Mouse (Mus musculus) spleen, embryonic (tissue): ENCODE measurements at regions not wholly inside any gene's neighbourhood (a gene's known extent, or its start where the extent isn't known, plus 50 kb on each side); places are given as distances from the start of the nearest gene placed in this dataset.

ENCODE experiments used
- CTCF ChIA-PET: fragments of 350-600 bp; sonication (Branson Sonifier 250); formaldehyde crosslinking; loops from one replicate; lab custom pipeline; 2022; lab: Charles Lee

DNA sequence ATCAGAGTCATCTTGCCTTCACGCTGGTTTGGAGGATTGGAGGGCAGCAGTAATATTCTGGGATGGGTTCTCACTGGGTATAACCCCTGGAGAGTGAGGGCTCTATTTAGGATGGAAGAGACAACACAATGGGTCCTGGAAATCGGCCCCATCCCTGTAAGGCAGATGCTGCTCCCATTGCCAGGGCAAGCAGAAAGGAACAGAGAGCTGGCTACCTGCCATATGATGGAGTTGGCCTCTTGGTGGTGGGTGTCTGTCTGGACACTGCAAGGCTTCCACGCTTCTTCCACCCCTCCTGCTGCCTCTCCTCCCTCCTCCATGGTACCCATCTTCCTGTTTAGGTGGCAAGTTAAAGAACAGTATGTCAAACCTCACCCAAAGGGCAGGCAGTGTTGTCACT lies 308.6 kb downstream of the Glrx3 start:
- CTCF ChIA-PET = no interaction called here

DNA sequence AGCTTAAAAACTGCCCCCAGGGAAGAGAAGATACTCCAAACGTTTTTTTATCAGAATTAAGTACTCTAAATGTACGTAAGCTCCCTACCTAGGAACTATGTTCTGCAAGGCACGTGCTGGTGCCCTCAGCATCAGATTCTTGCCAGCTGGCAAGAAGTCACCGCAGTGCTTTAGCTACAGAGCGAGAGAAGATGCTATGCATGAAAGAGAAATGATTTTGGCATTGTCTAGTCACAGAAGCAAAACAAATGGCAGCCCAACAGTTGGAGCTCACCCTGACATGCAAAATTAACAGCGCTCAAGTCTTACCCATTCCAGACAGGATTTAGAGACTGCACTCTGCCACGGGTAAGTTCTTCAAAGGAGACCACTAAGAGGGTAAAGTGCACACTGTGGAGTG lies 311.5 kb downstream of the Glrx3 start:
- CTCF ChIA-PET = no interaction called here

DNA sequence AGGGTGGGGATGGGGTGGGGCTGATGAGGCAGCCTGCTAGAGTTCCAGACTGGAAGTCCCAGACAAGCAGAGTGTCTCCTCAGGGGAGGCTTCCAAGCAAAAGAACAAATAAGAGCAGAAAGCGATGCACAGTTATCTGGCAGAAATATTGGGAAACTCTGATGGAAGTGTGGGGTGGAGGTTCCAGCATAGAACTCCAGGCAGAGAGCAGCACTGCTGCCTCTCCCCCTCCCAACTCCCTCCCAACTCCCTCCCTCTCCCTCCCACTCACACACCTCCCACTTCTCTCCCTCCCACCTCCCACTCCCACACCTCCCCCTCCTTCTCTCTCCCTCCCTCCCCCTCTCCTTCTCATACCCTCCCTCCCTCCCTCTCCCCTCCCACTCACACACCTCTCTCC lies 313.3 kb downstream of the Glrx3 start:
- CTCF ChIA-PET = no interaction called here

DNA sequence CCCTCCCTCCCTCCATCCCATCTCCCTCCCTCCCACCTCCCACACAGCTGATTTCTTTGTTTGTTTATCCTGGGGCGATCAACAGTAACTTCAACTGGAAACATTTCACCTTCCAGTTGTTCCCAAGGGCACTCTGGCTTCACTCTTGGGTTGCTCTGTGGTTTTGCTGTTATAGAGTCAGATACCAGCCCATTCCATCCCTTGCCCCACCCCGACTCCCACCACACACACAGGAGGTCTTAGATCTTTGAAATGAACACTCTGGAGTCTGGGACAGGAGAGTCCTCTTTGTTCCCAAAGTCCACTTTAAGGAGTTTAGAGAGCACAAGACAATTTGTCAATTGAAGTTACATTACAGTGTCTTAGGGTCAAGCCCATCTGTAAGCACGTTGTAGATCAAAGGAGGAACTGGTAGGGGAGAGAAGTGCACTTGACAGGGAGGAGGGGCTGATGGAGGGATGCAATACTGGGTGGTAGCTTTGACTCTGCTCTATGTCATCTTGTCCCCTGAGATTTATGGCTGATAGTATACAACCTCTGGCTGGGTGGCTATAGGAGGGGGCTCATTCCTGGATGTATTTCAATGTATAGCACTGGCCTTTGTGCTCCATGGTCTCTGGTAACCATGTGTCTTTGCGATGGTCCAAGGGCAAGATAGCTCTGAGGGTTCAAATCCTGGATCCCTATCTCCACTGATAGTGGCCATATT lies 313.9 kb downstream of the Glrx3 start:
- CTCF ChIA-PET = no interaction called here

DNA sequence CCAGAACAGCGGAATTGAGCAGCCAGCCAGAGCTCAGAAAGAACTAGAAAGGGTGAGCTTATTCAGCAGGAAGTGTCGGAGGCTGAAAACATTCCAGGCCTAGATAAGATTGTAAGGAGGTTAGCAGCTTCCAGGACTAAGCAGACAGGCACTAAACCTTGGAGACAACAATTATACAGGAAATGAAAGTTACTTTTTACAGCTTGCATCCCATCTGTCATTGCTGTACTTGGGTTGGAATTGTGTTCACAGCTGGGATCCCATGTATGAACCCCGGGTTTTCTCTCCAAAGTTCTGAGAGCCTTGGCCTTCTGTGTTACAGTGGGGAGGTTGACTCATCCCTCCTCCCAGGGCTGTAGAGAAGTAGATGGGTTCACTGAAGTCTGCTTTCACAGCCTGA lies 328.5 kb downstream of the Glrx3 start:
- CTCF ChIA-PET = no interaction called here

DNA sequence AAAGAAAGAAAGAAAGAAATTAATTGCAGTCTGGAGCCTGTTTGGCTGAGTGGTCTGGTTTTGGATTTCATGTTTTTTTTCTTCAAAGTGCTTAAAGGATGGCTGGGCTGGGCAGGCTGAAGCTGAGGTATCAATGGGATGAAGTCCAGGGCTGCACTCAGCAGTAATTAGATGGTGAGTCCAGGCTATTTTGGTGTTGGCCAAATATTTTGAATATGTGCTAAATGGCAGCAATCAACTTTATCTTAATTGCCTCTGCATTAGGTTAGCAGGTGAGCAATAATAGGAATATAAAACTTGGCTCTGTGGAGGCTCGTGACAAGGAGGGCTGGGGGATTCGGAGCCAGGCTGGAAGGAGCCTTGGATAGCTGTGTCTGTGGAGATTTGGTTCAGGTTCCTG lies 329.3 kb downstream of the Glrx3 start:
- CTCF ChIA-PET = no interaction called here

DNA sequence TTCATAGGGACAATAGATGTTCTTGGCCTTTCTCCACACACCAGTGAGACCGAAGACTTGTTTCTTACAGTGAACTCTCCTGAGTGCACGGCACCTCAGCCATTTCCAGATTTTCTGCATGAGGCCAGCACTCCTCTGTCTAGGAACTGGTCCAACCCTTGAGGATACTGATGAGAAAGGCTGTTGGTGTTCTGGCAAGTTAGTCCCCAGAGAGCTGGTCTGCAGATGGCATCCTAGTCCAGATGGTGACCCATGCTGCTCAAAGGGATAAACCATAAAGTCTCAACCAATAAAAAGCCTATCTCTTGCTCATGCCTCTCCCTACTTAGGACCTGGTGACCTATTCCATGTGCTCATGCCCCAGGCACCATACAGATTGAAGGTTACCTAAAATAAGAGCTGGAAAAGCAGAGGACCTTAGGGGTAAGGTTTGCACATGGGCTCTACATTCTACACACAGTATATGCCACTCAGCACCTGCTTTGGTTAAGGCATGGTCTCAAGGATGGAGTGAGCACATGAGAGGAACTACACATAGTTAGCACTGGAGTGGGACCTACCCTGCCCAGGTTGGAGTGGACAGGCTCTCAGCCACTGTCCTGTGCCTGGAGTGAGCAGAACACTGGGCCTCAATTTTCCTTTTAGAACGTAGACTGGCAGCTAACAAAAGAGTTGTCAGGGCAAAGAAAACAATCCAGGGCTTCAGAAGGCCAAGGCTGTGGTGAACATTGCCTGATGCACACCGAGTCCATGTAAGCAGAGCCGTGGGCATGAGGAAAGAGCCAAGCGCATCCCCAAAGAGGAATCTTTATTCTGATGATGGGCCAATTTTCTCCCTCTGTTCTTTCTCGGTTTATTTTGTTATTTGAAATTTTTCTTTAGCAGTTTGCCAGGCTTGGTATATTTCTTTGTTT lies 335.9 kb downstream of the Glrx3 start:
- CTCF ChIA-PET = no interaction called here

DNA sequence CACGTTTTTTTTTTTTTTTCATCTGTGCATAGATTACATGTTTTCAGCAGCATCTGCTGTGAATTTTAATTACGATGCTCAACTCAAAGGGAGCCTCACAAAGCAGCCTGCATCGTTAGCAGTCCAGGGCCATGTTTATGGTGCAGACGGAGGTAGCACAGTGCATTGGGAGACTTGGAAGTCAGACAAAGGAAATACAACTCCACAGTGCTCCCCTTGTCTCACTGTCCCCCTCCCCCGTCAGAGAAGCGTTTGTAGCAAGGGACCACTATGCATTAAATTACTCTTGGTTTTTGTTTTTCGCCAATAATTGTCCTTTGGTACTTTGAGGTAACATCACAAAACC lies 336.5 kb downstream of the Glrx3 start:
- CTCF ChIA-PET = no interaction called here

DNA sequence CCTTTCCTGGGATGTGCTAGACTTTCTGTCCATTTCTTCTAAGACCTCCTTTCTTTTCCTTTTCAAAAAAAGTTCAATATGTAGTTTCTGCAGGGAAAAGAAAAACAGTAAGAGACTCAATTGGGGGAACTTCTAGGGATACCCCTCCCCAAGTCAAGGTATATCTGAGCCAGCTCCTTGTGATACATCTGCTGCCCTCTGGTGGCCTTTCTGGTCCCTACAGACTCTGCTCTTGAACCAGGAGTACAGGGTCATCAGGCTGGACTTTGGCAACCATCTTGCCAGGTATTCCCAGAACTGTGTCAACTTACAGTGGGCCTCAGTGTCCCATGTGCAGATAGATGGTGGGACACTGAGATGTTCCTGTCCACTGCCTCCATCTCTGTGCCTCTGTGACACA lies 346.5 kb downstream of the Glrx3 start:
- CTCF ChIA-PET = interaction anchor here (1.5 kb wide), 1 partner anchor 306 kb away, joined by 5 read pairs; no protein-coding TSS in a partner anchor

DNA sequence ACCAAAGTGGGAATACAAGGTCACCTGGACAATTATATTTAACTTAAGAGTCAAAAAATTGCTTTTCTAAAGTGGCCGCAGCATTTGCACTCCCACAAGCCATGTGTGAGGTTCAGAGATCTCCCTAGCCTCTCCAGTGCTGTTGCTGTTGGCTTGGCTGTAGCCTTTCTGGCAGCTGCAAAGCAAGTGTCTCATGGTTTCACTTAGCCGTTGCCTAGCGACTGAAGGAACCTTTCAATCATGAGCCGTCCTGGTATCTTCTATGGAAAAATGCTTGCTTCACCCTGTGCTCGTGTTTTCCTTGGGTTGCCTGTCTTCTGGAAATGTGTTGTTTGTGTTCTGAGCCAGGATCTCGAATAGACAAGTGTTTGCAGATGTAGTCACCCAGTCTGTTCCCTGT lies 367.9 kb downstream of the Glrx3 start:
- CTCF ChIA-PET = no interaction called here

DNA sequence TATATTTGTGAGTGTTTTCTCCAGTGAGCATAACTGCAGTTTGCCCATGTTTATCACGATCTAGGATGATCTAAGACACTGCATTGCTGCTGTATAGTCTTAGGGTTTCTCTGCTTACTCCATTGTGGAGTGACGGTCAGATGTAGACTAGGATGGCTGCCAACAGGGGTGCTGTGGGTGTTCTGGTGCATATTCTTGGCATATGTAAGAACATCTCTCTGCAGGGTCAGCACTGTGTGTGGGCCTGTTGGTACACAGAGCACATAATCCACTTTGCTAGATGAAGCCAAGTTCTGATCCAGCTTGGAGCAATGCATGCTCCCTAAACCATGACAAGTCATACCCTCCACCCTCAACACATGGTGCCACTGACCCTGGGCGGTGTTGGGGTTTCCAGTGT lies 375.4 kb downstream of the Glrx3 start:
- CTCF ChIA-PET = interaction anchor here (0.6 kb wide), 1 partner anchor 1143 kb away, joined by 3 read pairs; no protein-coding TSS in a partner anchor

DNA sequence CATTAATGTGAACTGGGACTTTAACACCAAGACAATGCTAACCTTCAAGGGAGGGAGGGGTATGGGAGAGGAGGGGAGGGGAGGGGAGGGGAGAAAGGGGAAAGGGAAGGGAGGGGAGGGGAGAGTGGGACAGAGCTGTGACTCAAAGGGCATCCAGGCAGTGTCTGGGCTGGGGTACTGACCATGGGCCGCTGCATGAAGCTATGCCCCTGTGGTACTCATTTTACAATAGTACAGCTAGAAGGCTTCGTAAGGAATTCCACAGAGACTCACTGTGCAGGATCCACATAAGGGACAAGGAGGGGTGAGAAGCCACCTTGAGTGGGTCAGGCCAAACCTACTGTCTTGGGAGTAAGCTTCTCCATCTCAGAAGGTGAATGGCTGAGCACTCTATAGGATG lies 403.1 kb downstream of the Glrx3 start:
- CTCF ChIA-PET = interaction anchor here (0.6 kb wide), 1 partner anchor 1513 kb away, joined by 3 read pairs; no protein-coding TSS in a partner anchor

DNA sequence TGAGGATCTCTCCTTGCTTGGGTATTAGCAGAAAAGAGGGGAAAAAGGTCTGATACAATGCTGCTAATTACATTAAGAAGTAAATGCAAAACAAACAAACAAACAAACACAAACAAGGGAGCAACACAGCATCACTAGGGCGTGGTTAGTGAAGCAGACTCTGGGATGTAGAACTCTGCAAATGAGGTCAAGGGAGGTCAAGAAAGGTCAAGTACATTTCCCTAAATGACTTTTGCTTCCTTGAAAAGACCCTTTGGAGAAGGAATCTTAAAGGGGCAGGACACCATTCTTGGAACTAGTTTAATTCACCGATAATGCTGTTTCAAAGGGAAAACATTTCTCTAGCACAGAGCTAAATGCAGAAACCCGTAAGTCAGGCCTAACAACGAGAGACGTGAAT lies 403.6 kb downstream of the Glrx3 start:
- CTCF ChIA-PET = interaction anchor here (0.6 kb wide), 1 partner anchor 1514 kb away, joined by 3 read pairs; no protein-coding TSS in a partner anchor

DNA sequence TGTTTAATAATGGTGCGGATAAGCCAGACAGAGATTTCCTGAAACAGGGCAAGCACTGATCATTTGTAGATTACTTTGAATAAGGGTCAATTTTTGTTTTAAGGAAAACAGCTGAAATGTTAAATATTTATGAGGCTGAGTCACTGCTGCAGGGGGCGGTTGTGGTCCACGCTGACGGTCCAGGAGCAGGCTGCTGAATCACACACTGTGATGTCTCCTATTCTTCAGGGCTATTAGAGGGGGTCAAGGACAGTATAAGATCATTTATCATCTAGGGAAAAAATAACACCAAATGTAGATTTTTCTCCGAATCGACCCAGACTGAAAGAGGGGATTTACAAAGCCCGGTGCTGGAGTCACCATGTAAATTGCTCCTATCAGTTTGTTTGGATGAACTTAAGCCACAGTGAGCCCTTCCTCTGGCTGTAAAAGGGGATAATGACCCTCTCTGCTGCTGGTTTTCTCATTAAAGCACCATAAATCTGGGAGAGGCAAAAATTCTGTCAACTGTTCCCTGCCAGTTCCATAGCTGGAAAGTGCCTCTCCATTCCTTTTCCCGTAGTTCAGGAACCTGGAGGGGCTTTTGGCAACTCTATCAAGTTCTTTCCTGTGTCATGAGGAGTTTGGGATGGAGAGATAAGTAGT lies 404.2 kb downstream of the Glrx3 start:
- CTCF ChIA-PET = no interaction called here

DNA sequence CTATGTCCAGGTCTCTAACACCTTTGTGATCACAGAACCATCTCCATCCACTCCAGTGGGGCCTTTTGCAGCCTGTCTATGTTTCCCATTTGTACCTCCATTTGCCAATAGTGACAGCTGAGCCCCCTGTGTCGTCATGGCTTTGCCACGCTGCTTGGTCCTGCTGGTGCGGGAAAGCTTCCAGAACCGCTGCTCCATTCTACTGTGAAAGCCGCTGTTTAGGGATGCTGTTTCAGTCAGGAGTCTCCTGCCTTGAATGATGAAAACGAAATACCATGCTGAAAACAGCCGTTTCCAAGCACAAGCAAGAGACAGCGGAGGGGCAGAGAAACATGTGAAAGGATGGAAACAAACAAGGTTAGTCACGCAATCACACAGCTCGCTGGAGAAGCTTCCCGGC lies 410.4 kb downstream of the Glrx3 start:
- CTCF ChIA-PET = no interaction called here

DNA sequence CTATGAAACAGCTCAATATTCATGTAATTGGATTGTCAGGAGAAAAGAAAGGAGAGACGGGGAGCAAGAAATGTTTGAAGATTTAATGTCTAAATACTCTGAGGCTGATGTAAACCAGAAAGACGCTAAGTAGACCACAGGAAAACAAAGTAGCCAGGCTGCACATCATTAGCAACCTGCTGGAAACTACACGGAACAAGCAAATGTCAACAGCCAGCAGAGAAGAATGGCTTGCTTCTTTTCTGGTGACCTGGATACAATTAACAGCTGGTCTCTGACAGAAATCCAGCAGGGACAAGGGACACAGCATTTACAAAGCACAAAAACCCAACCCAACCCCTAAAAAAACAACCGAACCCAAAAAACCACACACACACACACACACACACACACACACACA lies 413.6 kb downstream of the Glrx3 start:
- CTCF ChIA-PET = no interaction called here

DNA sequence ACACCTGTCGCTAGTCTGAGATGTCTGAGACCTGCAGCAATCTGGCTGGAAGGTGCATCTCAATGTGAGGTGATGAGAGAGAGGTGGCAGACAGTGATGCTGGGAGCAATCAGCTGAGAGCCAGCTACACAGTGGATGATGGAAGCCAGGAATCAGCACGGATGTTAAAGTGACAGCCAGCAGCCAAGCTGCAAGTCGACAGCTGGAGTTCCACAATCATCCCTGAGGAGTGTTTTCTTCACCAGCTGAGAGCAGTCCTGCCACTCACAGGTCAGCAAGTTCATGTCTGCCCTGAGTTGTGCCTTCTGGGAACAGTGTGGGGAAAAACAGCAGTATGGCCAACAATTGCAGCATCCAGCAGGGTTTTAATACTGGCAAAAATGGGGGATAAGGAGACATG lies 422.3 kb downstream of the Glrx3 start:
- CTCF ChIA-PET = no interaction called here

DNA sequence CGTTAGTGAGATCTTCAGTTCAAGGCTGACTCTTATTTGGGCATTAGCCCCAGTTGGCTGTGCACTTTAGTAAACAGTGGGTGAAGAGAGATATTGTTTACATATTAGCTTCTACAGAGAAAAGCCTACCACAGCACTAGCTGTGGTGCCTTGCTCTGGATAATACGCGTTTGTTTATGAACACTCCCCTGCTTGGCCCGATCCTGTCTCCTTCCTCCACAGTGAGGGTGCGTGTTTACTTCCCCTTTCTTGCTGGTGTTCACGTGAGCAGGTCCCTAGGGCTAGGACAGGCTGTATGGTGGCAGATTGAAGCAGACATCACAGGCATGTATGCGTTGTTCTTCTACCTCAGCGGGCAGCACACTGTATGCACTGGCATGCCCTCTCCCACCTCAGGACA lies 423.1 kb downstream of the Glrx3 start:
- CTCF ChIA-PET = no interaction called here

DNA sequence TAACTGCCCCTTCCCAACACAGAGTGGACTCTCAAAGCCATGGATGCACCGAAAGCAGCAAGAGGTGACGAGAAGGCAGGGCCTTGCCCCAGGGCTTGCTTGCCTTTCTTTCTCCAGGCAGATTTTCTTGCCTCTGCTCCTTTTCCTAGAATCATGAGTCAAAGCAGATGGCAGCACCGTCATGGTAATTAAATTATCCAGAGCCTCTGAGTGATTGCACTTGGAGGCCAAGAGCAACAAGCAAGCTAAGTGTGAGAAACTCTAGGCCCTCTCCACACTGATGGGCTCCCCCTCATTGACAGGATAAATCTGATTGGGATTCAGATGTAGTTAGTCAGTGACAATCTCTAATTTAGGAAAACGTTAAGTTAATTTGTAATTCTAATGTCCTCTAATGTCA lies 427.5 kb downstream of the Glrx3 start:
- CTCF ChIA-PET = no interaction called here

DNA sequence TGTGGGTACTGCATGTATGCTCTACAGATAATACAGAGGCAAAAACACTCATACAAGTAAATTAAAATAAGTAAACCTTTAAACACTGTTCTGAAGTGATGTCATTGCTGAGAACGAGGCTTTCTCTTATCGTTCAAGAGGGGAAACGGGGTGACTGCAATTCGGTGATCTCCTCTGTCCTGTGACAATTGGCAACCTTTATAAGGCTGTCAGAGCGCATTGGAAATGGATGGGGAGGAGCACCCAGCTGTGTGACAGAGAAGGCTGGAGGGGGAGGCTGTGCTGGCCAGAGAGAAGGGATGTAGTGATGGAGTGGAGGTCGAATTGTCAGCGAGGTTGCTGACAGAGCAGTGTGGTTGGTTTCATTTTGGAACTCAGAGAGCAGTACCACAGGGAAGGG lies 428.0 kb downstream of the Glrx3 start:
- CTCF ChIA-PET = no interaction called here

DNA sequence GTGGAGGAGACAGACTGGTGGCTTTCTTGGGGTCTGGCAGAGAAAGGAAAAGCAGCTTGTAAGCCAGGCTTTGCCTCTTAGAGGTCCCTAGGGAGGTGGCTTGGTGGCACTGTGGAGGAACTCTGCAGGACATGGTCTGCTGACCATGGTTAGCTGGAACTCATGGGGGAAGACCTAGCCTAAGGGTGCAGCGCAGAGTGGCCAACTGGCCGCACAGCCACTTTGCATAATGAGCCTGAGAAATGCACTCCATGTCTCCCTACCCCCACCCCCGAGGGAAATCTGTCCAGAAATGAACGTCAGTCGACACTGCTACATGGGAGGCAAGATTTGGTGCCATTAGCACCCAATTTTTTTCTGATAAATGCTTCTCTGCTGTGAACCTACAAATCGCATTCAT lies 429.5 kb downstream of the Glrx3 start:
- CTCF ChIA-PET = no interaction called here

DNA sequence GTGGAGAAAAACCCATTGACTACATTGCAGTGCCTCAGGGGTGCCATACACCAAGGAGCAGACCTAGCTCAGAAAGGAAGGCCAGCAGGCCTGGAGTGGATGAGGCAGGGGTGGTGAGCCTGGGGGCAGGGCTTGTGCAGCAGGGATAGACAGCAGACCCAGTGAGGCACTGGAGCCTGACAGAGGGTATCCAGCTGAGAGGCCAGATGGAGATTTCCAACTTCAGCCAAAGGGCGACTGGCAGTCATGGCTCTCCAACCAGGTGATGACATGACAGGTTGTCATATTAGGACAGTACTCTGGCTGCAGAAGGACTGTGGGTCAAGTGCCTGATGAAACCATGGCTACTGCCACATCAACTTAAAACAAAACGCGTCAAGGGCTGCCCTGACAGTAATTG lies 431.1 kb downstream of the Glrx3 start:
- CTCF ChIA-PET = no interaction called here

DNA sequence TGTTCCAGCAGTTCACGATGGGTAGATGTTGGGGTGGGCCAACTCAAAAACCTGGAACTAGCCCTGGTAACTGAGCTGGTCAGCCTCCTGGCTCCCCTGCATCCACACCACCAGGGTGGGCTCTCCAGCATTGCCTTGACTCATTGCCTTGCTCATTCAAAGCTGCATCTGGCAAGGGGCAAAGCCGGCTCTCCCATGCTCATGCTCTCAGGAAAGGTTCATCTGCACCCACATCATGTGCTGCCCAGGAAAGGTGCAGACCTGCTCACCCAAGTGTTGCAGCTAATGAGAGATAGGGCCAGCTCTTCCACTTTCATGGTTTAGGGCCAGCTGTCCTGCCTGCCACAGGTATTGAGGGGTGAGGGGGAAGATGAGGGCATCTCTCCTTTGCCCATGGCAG lies 437.9 kb downstream of the Glrx3 start:
- CTCF ChIA-PET = no interaction called here
